Mouse (Mus musculus): ENCODE results near the gene Mrpl2.

Mrpl2 gene

DNA sequence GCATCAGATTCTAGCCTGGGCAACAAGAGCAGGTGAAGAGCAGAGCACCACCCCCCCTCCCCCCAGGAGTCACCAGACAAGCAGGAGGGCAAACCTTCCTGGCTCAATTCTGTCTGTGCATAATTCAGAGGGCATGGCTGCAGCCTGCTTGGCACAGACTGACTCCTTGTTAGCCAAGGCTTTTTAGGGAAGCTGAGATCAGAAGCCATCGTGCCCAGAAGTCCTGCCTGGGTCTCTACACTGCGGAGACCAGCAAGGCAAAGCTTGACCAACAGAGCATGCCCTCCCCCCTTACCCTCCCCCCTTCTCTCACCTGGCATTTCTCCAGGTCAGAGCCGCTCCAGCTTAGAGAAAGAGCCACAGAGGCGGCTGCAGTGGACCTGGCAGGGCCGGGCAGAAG, 16.7 kb downstream of the Mrpl2 start:
- no peak for DNase-seq (ENCODE audit: low read depth in 2 of 2, low spot score in 2 of 2)

DNA sequence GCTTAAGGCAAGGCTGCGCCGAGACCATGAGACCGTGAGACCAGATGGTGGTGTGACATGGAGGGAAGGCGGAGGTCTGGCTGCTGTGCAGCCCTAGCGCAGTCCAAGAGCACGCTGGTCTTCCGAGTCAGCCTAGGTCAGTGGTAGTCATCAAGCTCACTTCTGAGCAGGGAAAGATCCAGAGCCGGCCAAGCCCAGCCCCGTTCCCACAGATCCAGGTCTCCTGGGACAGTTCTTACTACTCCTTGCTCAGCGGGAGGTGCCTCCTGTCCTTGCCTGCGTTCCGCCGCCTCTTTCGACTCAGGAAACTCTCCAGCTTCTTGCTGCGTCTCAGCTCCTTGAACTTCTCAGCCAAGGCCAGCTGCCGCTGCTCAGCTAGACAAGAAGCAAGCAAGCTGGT, 21.7 kb downstream of the Mrpl2 start:
- DNase-seq (ENCODE audit: low read depth in 2 of 2, low spot score in 2 of 2), result no peak

DNA sequence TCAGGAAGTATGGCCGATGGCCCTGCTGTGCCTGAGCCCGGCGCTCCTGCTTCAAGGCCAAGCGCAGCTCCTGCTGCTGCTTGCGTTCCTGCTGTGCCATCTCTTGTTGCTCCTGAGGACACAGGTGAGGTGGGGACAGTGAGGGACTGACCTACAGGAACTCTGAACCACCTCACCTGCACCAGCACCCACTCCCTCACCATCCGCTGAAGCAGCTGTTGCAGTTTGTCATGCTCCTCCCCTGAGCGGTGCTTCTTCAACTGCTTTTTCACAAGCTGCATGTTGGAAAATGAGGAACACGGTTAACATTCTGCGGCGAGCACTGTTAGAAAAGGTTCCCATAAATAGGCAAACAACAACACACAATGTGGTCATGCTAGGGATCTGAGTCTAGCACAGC, 23.9 kb downstream of the Mrpl2 start:
- DNase-seq (ENCODE audit: low read depth in 2 of 2, low spot score in 2 of 2), result no peak

- DNase-seq (ENCODE audit: low read depth in 2 of 2, low spot score in 2 of 2), result peak; percentile 78 to 81
Observed at GRCm38 (mm10) chr17:46673850-46674529, 28.0 kb downstream of the Mrpl2 start, which contains the start of gene Rrp36. Gene Rrp36, minus strand, starts transcription at chr17:46674352.

GRCm38 (mm10) chr17:46674530-46675283, 28.7 kb downstream of the Mrpl2 start:
- no peak for DNase-seq (ENCODE audit: low read depth in 2 of 2, low spot score in 2 of 2)

DNA sequence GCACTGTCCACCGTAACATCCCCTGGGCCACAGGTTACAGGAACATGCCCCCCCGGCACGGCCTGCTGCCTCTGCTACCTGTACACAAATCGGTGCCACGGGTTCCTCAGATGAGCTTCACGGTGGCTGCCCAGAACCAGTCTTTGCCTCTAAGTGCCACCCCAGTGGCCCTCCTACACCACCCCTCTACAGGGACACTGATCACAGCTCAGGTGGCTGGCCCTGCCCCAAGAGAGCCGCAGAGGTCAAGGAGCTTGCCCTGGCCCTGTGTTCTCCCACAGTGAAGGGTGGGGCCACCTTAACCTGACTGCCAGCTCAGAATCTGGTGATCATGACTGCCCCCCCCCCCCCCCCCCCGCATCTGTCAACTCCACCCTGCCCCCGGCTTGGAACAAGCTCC, 32.4 kb downstream of the Mrpl2 start, which contains the start of gene Mea1:
TSS of gene Mea1 (plus strand) at position 378 of the 400 bp plus-strand sequence.
- DNase-seq (ENCODE audit: low read depth in 2 of 2, low spot score in 2 of 2), result no peak

DNA sequence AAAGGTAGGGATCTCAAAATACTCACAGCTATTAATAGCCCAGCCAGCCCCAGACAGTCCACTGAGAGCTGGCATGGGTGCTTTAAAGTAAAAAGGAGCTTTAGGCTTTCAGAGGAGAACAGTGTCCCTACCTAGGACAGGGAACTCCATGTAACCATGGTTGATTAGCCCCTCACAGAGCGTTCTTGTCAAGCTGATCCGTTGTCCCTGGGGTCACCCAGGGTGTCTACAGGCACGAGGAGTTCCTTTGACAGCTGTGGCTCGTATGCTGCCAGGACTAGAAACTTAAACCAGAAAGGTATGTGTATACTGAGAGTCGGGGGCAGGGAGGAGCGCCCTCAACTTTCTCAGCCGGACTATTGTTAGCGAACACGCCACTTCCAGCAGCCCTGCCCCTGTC, 32.9 kb downstream of the Mrpl2 start:
- no peak for DNase-seq (ENCODE audit: low read depth in 2 of 2, low spot score in 2 of 2)

GRCm38 (mm10) chr17:46679843-46680759, 34.1 kb downstream of the Mrpl2 start:
- DNase-seq (ENCODE audit: low read depth in 2 of 2, low spot score in 2 of 2), result no peak

DNA sequence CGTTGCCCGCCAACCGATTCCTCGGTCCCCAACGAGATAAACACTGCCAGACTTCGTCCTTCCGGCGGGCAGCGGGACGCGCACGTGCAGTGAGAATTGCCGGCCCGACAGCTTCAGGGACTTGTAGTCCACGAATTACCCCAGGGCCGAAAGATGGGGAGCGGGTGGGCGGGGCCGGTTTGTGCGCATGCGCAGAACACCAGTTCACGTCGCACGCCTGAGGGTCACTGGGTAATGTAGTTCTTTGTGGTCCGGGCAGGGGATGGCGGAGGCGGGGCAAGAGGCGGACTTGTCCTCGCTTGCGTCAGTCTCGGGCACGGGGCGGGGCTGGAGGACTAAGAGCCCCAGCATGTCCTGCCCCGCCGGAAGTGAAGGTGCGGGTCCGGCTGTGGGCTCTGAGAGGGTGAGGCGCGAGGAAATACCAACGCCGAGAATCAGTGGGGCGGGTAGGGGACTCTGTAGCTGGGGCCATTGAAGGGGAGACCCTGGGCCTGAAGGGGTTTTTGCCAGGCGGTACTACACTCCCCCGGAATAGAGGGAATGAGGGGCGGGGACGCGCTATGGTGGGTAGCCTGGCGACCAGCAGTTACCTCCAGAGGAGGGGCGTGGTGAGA, 34.8 kb downstream of the Mrpl2 start, which contains the start of gene Klhdc3:
TSS of gene Klhdc3 (minus strand) at position 155 of the 614 bp plus-strand sequence.
- DNase-seq (ENCODE audit: low read depth in 2 of 2, low spot score in 2 of 2), result peak; percentile 93 to 94

GRCm38 (mm10) chr17:46681466-46682118, 35.6 kb downstream of the Mrpl2 start:
- DNase-seq (ENCODE audit: low read depth in 2 of 2, low spot score in 2 of 2), result no peak

DNA sequence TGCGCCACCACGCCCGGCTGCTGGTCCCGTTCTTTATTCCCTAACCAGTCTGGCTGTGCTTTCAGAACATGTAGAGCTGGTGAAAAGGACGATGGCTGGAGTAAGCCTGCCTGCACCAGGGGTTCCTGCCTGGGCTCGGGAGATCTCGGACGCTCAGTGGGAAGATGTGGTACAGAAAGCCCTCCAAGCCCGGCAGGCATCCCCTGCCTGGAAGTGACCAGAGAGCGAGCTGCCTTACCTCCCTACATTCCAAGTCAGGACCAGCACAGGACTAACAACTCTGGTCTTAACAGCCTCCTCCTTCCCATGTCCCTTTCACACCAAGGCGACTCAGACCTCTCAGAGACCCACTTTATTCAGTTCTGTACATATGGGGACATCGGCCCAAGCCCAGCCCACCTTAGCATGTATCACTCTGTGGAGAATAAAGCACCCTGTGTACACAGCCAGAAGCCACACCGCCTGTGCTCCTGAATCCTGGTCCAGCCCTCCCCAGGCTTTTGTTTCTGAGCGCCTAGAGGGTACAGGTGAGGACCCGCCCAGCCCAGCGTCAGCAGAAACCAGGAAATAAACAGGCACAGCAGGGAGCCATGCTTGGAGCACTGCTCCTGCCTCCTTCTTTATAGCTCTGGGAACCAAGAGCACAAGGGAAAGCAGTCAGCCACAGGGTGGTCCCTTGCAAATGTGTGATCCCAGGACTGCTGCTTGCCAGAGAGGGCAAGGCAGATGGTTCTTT, 36.8 kb downstream of the Mrpl2 start:
- no peak for DNase-seq (ENCODE audit: low read depth in 2 of 2, low spot score in 2 of 2)

GRCm38 (mm10) chr17:46685913-46686312, 39.9 kb downstream of the Mrpl2 start:
- no peak for DNase-seq (ENCODE audit: low read depth in 2 of 2, low spot score in 2 of 2)

- DNase-seq (ENCODE audit: low read depth in 2 of 2, low spot score in 2 of 2), result no peak
Observed at GRCm38 (mm10) chr17:46690665-46691064, 44.6 kb downstream of the Mrpl2 start.

- DNase-seq (ENCODE audit: low read depth in 2 of 2, low spot score in 2 of 2), result no peak
Observed at GRCm38 (mm10) chr17:46691390-46691789, 45.4 kb downstream of the Mrpl2 start.

GRCm38 (mm10) chr17:46694517-46695063, 48.6 kb downstream of the Mrpl2 start:
- no peak for DNase-seq (ENCODE audit: low read depth in 2 of 2, low spot score in 2 of 2)

DNA sequence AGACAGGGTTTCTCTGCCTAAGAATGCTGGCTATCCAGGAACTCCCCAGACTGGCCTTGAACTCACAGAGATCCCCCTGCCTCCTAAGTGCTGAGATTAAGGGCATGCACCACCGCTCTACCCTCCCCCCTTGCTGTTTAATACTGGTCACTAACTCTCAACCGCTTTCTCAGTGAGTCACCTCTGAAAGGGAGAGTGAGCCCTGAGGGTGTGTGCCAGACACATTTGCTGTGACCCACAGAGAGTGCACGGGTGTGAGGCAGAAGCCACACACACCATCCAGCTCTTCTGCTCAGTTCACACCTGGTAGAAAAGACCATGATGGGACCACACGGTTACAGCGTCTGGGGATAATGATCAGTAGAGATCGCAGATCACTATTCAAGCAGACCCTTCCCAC, 52.5 kb downstream of the Mrpl2 start:
- DNase-seq (ENCODE audit: low read depth in 2 of 2, low spot score in 2 of 2), result no peak

DNA sequence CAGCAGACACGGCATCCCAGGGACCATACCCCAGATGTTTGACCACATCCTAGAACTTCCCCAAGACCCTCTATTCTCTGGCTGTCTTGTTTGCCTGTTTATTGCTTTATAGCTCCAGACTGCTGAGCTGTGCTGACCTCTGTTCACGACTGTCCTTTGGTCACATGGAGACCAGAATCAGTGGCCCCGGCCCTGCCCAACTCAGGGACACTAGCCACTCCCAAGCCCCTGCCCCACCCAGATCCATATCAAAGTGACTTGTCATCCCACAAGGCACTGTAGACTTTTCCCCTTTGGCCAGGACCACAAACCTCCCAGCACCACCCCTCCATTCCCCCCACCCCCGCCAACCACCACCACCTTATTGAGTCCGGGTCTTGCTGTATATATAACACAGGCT, 53.2 kb downstream of the Mrpl2 start:
- DNase-seq (ENCODE audit: low read depth in 2 of 2, low spot score in 2 of 2), result no peak
